Mouse (Mus musculus): Measurements from ENCODE around the gene Dyrk1a. TPM values are rescaled to one million over a fixed set of nuclear protein-coding genes. Genes with fewer than 3 reads are reported as not detected.

Dyrk1a gene
- polyA plus RNA-seq, 1 experiment from 2014 or later, result 7.8 TPM

DNA sequence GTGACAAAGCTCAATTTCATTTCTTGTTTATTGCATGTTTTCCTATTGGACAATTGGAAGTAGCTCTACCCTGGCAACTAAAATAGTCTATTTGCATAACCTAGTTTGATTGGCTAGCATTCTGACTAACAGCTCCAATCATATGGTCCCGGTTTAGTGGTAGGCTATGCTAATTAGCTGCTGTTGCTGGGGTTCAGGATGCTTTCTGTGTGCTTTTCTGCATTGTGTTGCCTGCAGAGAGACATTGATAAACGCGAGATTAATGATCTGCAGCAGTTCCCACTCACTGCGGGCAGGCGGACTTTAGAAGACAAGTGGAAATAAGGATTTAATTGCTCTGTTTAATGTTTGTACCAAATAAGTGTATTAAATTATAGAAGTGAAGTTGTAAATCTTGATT lies 62.2 kb downstream of the Dyrk1a start:
- H3K4me1 ChIP-seq (ENCODE audit: control insufficient read depth, insufficient read depth, low read length), result peaks cover 35% of the 10 kb centered on the region
- H3K4me3 ChIP-seq (ENCODE audit: low read length), result no peak overlapping the region
- 19% methylated on average over 5 of the region's 5 CpGs for WGBS
- H3K27ac ChIP-seq (ENCODE audit: low read length), result no peak overlapping the region
- peak; percentile 91 for ATAC-seq (replicated peaks; ENCODE audit: extremely low read depth, insufficient read depth, low FRiP score)
- H3K9me3 ChIP-seq (replicated peaks; ENCODE audit: control insufficient read depth, low read length), result no peaks in the 10 kb centered on the region
- H3K4me2 ChIP-seq (ENCODE audit: low read depth, low read length), result no peak overlapping the region
- no peaks in the 10 kb centered on the region for H3K36me3 ChIP-seq (ENCODE audit: control insufficient read depth, insufficient read depth)
- H3K27me3 ChIP-seq (ENCODE audit: control insufficient read depth, insufficient read depth, low read length), result no peaks in the 10 kb centered on the region
- no peak overlapping the region for H3K9ac ChIP-seq (ENCODE audit: low read length)

DNA sequence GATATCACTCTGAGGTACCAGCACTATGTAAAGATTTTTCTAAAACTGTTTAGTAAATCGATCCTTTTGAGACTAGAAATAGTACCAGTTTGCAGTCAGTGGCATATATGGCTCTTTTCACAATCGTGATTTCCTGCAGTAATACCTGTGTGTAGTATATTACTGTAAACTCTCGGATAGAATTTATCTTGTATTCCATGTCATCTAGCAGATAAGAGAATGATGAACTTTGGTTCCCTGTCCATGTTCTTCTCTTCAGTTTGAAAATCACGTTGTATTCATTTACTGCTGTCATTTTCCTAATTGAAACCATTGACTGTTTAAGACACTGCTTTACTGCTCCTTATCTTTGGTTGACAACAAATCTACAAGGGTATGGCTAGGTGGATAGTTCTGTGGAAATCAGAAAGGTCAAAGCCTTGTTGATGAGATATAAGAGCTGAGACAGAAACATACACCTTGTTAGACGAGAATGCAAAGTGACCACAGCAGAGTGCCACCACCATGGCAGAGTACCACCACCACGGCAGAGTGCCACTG lies 62.7 kb downstream of the Dyrk1a start:
- no peaks in the 10 kb centered on the region for H3K36me3 ChIP-seq (ENCODE audit: control insufficient read depth, insufficient read depth)
- peaks cover 36% of the 10 kb centered on the region for H3K4me1 ChIP-seq (ENCODE audit: control insufficient read depth, insufficient read depth, low read length)
- no peak overlapping the region for H3K4me2 ChIP-seq (ENCODE audit: low read depth, low read length)
- no peak for ATAC-seq (replicated peaks; ENCODE audit: extremely low read depth, insufficient read depth, low FRiP score)
- no peak overlapping the region for H3K9ac ChIP-seq (ENCODE audit: low read length)
- H3K27ac ChIP-seq (ENCODE audit: low read length), result no peak overlapping the region
- H3K9me3 ChIP-seq (replicated peaks; ENCODE audit: control insufficient read depth, low read length), result no peaks in the 10 kb centered on the region
- no peaks in the 10 kb centered on the region for H3K27me3 ChIP-seq (ENCODE audit: control insufficient read depth, insufficient read depth, low read length)
- H3K4me3 ChIP-seq (ENCODE audit: low read length), result no peak overlapping the region
- 71% methylated on average over 6 of the region's 6 CpGs for WGBS

DNA sequence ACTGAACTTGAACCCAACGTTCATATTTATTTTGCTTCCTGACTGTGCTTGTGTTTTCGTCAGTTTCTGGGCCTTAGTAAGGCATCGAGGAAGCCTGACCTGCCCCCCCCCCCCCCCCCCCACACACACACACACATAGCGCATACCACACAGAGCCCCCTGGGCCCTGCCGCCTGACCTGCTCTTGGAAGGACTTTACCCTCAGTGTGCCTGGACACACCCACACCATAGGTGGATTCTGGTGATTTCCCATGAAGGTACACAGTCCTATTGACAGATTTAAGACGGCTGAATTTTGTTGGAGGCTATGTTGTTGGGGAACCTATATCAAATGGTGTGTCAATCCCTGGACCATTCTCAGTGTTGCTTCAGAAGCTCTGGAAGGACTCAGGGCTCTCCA lies 63.2 kb downstream of the Dyrk1a start:
- H3K9ac ChIP-seq (ENCODE audit: low read length), result no peak overlapping the region
- no peak overlapping the region for H3K27ac ChIP-seq (ENCODE audit: low read length)
- no peak overlapping the region for H3K4me2 ChIP-seq (ENCODE audit: low read depth, low read length)
- H3K4me3 ChIP-seq (ENCODE audit: low read length), result no peak overlapping the region
- 66% methylated on average over 6 of the region's 6 CpGs for WGBS
- ATAC-seq (replicated peaks; ENCODE audit: extremely low read depth, insufficient read depth, low FRiP score), result no peak
- H3K9me3 ChIP-seq (replicated peaks; ENCODE audit: control insufficient read depth, low read length), result no peaks in the 10 kb centered on the region
- peaks cover 35% of the 10 kb centered on the region for H3K4me1 ChIP-seq (ENCODE audit: control insufficient read depth, insufficient read depth, low read length)
- no peaks in the 10 kb centered on the region for H3K27me3 ChIP-seq (ENCODE audit: control insufficient read depth, insufficient read depth, low read length)
- no peaks in the 10 kb centered on the region for H3K36me3 ChIP-seq (ENCODE audit: control insufficient read depth, insufficient read depth)

DNA sequence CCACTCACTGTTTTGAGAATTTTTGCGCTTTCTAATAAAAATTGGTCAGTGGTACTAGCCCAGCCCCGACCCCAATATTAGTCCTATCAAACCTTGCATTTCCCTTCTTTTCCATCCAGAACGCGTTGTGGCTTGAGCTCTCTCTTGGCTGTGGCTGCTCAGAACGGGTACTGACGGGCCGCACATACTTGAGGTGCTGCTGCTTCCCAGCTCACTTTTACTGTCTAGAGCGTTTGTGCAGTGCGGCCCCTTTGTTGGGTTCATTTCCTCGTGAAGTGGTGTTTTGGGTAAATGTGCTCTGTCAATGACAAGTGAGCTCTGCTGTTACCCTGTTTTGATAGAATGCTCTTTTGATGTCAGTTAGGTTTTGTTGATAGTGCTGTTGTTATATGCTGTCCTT lies 67.6 kb downstream of the Dyrk1a start:
- no peak overlapping the region for H3K9ac ChIP-seq (ENCODE audit: low read length)
- H3K27ac ChIP-seq (ENCODE audit: low read length), result no peak overlapping the region
- H3K9me3 ChIP-seq (replicated peaks; ENCODE audit: control insufficient read depth, low read length), result no peaks in the 10 kb centered on the region
- no peak overlapping the region for H3K4me2 ChIP-seq (ENCODE audit: low read depth, low read length)
- no peak for ATAC-seq (replicated peaks; ENCODE audit: extremely low read depth, insufficient read depth, low FRiP score)
- H3K4me1 ChIP-seq (ENCODE audit: control insufficient read depth, insufficient read depth, low read length), result peaks cover 18% of the 10 kb centered on the region
- no peaks in the 10 kb centered on the region for H3K36me3 ChIP-seq (ENCODE audit: control insufficient read depth, insufficient read depth)
- no peaks in the 10 kb centered on the region for H3K27me3 ChIP-seq (ENCODE audit: control insufficient read depth, insufficient read depth, low read length)
- no peak overlapping the region for H3K4me3 ChIP-seq (ENCODE audit: low read length)
- 44% methylated on average over 10 of the region's 10 CpGs for WGBS

DNA sequence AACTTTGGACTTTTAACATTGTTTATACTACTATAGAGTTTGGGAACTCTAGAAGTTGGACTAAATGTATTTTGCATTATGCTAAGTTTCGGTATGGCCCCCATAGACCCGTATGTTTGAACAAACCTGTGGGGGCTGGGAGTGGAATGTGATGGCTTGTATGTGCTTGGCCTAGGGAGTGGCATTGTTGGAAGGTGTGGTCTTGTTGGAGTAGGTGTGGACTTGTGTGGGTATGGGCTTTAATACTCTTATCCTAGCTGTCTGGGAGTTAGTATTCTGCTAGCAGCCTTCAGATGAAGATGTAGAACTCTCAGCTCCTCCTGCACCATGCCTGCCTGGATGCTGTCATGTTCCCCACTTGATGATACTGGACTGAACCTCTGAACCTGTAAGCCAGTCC lies 72.0 kb downstream of the Dyrk1a start:
- 96% methylated on average over 2 of the region's 2 CpGs for WGBS
- H3K9ac ChIP-seq (ENCODE audit: low read length), result no peak overlapping the region
- no peak for ATAC-seq (replicated peaks; ENCODE audit: extremely low read depth, insufficient read depth, low FRiP score)
- no peak overlapping the region for H3K4me3 ChIP-seq (ENCODE audit: low read length)
- no peaks in the 10 kb centered on the region for H3K36me3 ChIP-seq (ENCODE audit: control insufficient read depth, insufficient read depth)
- no peaks in the 10 kb centered on the region for H3K9me3 ChIP-seq (replicated peaks; ENCODE audit: control insufficient read depth, low read length)
- no peak overlapping the region for H3K27ac ChIP-seq (ENCODE audit: low read length)
- H3K4me1 ChIP-seq (ENCODE audit: control insufficient read depth, insufficient read depth, low read length), result peaks cover 19% of the 10 kb centered on the region
- H3K27me3 ChIP-seq (ENCODE audit: control insufficient read depth, insufficient read depth, low read length), result no peaks in the 10 kb centered on the region
- H3K4me2 ChIP-seq (ENCODE audit: low read depth, low read length), result no peak overlapping the region

DNA sequence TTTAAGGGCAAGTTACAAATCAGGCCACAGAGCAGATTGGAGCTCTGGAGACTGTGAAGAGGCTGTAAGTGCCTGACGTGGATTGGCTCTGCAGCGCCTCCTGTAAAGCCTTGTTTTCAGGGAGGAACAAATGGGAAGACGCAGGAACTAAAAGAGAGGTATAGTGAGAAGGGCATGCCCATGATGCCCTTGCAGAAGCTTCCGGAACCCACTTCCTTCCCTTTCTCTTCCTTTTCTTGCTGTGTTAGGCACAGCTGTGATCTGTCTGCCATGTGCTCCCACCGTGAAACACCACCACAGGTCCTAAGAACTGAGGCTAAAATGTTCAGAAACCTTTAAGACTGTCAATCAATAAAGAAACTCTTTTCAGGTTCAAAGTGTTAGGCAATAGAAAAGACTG lies 77.3 kb downstream of the Dyrk1a start:
- 43% methylated on average over 5 of the region's 5 CpGs for WGBS
- peaks cover 46% of the 10 kb centered on the region for H3K4me1 ChIP-seq (ENCODE audit: control insufficient read depth, insufficient read depth, low read length)
- no peak overlapping the region for H3K9ac ChIP-seq (ENCODE audit: low read length)
- H3K9me3 ChIP-seq (replicated peaks; ENCODE audit: control insufficient read depth, low read length), result no peaks in the 10 kb centered on the region
- peak overlapping the region; percentile 19; the same call in 1 of the 2 replicates for H3K27ac ChIP-seq (ENCODE audit: low read length)
- H3K36me3 ChIP-seq (ENCODE audit: control insufficient read depth, insufficient read depth), result no peaks in the 10 kb centered on the region
- ATAC-seq (replicated peaks; ENCODE audit: extremely low read depth, insufficient read depth, low FRiP score), result no peak
- no peak overlapping the region for H3K4me3 ChIP-seq (ENCODE audit: low read length)
- no peaks in the 10 kb centered on the region for H3K27me3 ChIP-seq (ENCODE audit: control insufficient read depth, insufficient read depth, low read length)
- no peak overlapping the region for H3K4me2 ChIP-seq (ENCODE audit: low read depth, low read length)

DNA sequence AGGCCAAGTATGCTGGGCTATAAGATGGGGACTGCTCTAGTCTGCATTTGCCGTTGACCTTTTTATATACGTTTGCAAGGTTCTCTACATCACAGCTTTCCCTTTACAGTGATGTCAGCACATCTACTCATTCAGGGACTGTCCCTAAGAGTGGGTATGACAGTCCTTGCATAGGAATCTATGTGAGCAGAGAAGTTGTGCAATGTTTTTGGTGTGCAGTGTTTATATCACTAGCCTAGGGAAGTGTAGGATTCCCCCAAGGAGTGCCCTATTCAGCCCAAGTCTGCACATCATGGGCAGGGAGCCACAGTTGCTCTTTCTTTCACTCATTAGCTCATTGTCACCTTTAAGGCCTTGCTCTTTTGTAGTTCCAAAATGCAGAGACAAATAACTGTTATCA lies 78.1 kb downstream of the Dyrk1a start:
- ATAC-seq (replicated peaks; ENCODE audit: extremely low read depth, insufficient read depth, low FRiP score), result no peak
- Histone ChIP-seq H3K27me3 (ENCODE audit: control insufficient read depth, insufficient read depth, low read length) (no peaks in the 10 kb centered on the region), H3K4me2 (ENCODE audit: low read depth, low read length) (no peak overlapping the region), H3K27ac (ENCODE audit: low read length) (no peak overlapping the region), H3K4me3 (ENCODE audit: low read length) (no peak overlapping the region), H3K9me3 (replicated peaks; ENCODE audit: control insufficient read depth, low read length) (no peaks in the 10 kb centered on the region), H3K36me3 (ENCODE audit: control insufficient read depth, insufficient read depth) (no peaks in the 10 kb centered on the region), H3K4me1 (ENCODE audit: control insufficient read depth, insufficient read depth, low read length) (peaks cover 50% of the 10 kb centered on the region), H3K9ac (ENCODE audit: low read length) (no peak overlapping the region)
- 69% methylated on average over 2 of the region's 2 CpGs for WGBS

DNA sequence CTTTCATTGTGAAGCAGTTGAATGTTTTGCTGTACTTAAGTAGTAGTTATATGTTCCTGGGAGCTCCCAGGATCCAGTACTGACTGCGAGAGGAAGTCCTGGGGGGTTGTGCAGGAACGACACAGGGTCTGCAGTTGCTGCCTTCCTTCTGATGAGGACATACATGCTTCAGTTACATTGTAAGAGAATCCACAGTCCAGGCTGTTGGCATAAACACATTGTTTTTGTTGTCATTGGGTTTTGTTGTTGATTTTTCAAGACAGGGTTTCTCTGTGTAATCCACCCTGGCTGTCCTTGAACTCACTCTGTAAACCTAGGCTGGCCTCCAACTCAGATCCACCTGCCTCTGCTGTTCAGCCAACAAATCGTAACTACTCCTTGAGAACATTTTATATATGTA lies 80.1 kb downstream of the Dyrk1a start:
- H3K27ac ChIP-seq (ENCODE audit: low read length), result no peak overlapping the region
- peaks cover 54% of the 10 kb centered on the region for H3K4me1 ChIP-seq (ENCODE audit: control insufficient read depth, insufficient read depth, low read length)
- H3K27me3 ChIP-seq (ENCODE audit: control insufficient read depth, insufficient read depth, low read length), result no peaks in the 10 kb centered on the region
- 72% methylated on average over 3 of the region's 3 CpGs for WGBS
- no peak for ATAC-seq (replicated peaks; ENCODE audit: extremely low read depth, insufficient read depth, low FRiP score)
- H3K36me3 ChIP-seq (ENCODE audit: control insufficient read depth, insufficient read depth), result no peaks in the 10 kb centered on the region
- H3K9me3 ChIP-seq (replicated peaks; ENCODE audit: control insufficient read depth, low read length), result no peaks in the 10 kb centered on the region
- no peak overlapping the region for H3K4me3 ChIP-seq (ENCODE audit: low read length)
- no peak overlapping the region for H3K4me2 ChIP-seq (ENCODE audit: low read depth, low read length)
- no peak overlapping the region for H3K9ac ChIP-seq (ENCODE audit: low read length)

DNA sequence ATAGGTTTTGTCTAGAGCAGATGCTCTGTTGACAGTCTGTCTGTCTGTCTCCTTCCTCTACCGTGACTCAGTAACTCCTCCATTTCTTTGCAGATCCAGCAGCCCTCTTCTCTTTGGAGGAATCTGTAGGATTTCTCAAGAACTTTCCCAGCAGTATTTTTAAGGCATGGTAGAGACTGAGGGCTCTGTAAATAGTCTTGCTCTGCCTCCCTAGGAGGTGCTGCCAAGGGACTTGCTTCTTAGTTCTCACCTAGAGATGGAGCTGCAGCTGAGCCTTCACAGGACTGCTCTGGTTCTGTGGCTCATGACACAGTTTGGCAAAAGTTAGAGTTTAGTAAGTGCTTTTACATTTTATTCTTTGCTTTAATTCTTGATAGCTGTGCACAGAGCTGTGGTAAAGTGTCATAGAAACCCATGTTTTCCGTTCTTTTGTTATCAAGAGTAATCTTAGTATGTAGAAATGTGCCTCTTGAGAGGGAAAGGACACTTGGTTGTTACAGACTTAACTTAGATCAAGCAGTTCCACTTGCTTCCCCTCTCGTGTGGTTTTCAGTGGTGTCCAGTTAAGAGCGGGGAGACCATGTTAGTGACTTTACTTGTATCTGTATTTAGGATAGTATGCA lies 82.4 kb downstream of the Dyrk1a start:
- Histone ChIP-seq H3K4me3 (ENCODE audit: low read length) (no peak overlapping the region), H3K27me3 (ENCODE audit: control insufficient read depth, insufficient read depth, low read length) (no peaks in the 10 kb centered on the region), H3K9ac (ENCODE audit: low read length) (no peak overlapping the region), H3K4me2 (ENCODE audit: low read depth, low read length) (no peak overlapping the region), H3K27ac (ENCODE audit: low read length) (0 out of 2 replicates have a peak overlapping the region, but pooled peaks have one; percentile 18), H3K36me3 (ENCODE audit: control insufficient read depth, insufficient read depth) (no peaks in the 10 kb centered on the region), H3K9me3 (replicated peaks; ENCODE audit: control insufficient read depth, low read length) (no peaks in the 10 kb centered on the region), H3K4me1 (ENCODE audit: control insufficient read depth, insufficient read depth, low read length) (peaks cover 56% of the 10 kb centered on the region)
- no peak for ATAC-seq (replicated peaks; ENCODE audit: extremely low read depth, insufficient read depth, low FRiP score)
- WGBS, result 56% methylated on average over 4 of the region's 4 CpGs

All from heart, embryonic 16.5 days (tissue).